In the genomic region with DNA sequence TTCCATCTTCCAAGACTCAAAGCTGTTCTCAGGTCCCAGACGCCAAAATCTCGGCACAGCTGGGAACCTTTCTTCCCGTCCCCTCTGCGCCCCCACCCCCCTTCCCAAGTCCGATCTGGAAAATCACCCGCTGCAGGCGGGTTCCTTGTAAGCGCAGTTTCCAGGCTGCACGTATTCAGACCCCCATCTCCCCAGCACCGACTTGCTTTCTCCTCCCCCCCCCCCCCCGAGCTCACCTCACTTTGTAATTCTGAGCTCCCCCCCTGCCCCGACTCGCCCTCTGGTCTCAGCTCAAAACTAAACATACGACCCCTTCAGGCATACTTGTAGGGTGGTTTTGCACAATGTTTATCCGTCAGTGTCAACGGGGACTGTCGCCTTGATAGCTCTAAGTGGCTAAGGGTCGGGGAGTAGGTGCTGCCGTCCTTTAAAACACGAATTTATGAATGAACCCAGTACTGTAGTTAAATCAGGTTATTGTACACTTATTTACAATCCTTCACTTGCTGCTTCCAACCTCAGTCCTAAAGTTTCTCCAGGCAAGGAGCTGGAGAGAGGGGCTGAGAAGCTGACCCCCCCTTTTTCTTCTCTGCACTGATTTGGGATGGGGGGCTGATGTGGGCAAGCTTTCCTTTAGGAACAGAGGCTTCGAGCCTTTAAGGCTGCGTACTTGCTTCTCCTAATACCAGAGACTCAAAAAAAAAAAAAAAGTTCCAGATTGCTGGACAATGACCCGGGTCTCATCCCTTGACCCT, we compare ENCODE assay signal across 8 mouse cellular contexts. TPM values are rescaled to one million over a fixed set of nuclear protein-coding genes. Genes with fewer than 3 reads are reported as not detected.
DNase-seq lines count a peak whose midpoint lies in the region; ATAC-seq and TF ChIP-seq lines count a peak whose summit lies in the region.

No protein-coding gene starts in this region.

- peaks cover 11 to 28% of the 10 kb centered on the region in 2 experiments for H3K4me1 ChIP-seq in heart, embryonic 14.5 days (ENCODE audit: control insufficient read depth in 2 of 2, insufficient read depth in 2 of 2, low read length in 2 of 2)
- peaks cover 0 to 17% of the 10 kb centered on the region in 2 experiments; a peak in 2 of 4 replicates for H3K4me1 ChIP-seq in ES-E14 (ENCODE audit: control insufficient read depth in 2 of 2, insufficient read depth in 2 of 2, low read length in 2 of 2, poor library complexity in 1 of 2)
- peaks cover 37% of the 10 kb centered on the region for H3K4me1 ChIP-seq in forebrain, embryonic 12.5 days
- H3K4me1 ChIP-seq in liver, embryonic 14.5 days (replicated peaks; ENCODE audit: control insufficient read depth in 2 of 2, insufficient read depth in 2 of 2, low read length in 1 of 2) = peaks cover 19 to 24% of the 10 kb centered on the region in 2 experiments
- peaks cover 25% of the 10 kb centered on the region for H3K4me1 ChIP-seq in stomach, embryonic 16.5 days (ENCODE audit: control insufficient read depth, insufficient read depth, low read length)

- H3K9me3 ChIP-seq in heart, embryonic 14.5 days (ENCODE audit: control insufficient read depth, low read length) = no peaks in the 10 kb centered on the region
- no peaks in the 10 kb centered on the region for H3K9me3 ChIP-seq in ES-E14 (ENCODE audit: control insufficient read depth, insufficient read depth, low read depth, low read length)
- H3K9me3 ChIP-seq in forebrain, embryonic 12.5 days = no peaks in the 10 kb centered on the region
- no peaks in the 10 kb centered on the region for H3K9me3 ChIP-seq in liver, embryonic 14.5 days (ENCODE audit: control insufficient read depth, low read length)
- H3K9me3 ChIP-seq in stomach, embryonic 16.5 days (replicated peaks; ENCODE audit: control insufficient read depth, low read length) = no peaks in the 10 kb centered on the region

- no peak for TF ChIP-seq CTCF in liver, embryonic 14.5 days (IDR thresholded peaks at IDR 0.05; ENCODE audit: low read depth)

- WGBS in heart, embryonic 14.5 days = under 1% methylated on average over 23 of the region's 23 CpGs
- under 1% methylated on average over 22 of the region's 23 CpGs for WGBS in forebrain, embryonic 12.5 days
- 1% methylated on average over 23 of the region's 23 CpGs for WGBS in liver, embryonic 14.5 days (ENCODE audit: insufficient replicate concordance)
- under 1% methylated on average over 23 of the region's 23 CpGs for WGBS in stomach, embryonic 16.5 days

- no peak for ATAC-seq in heart, embryonic 14.5 days (ENCODE audit: insufficient number of reproducible peaks, insufficient read depth, low FRiP score, low read depth)
- ATAC-seq in forebrain, embryonic 12.5 days (ENCODE audit: low FRiP score) = peak; percentile 7; the same call in 1 of the 2 replicates
- ATAC-seq in liver, embryonic 14.5 days (ENCODE audit: insufficient read depth) = no peak
- ATAC-seq in stomach, embryonic 16.5 days (ENCODE audit: insufficient read depth, low FRiP score) = no peak

- peak overlapping the region; percentile 50 to 65 for H3K4me3 ChIP-seq in heart, embryonic 14.5 days (ENCODE audit: control insufficient read depth in 1 of 2, insufficient read depth in 1 of 2, low read depth in 1 of 2, low read length in 2 of 2)
- H3K4me3 ChIP-seq in ES-E14 (ENCODE audit: insufficient read depth in 1 of 2, low read depth in 1 of 2, low read length in 2 of 2, poor library complexity in 1 of 2, severe bottlenecking in 1 of 2) = peak overlapping the region; percentile 72 to 75
- peak overlapping the region; percentile 52 for H3K4me3 ChIP-seq in forebrain, embryonic 12.5 days (replicated peaks)
- H3K4me3 ChIP-seq in liver, embryonic 14.5 days (ENCODE audit: insufficient read depth in 1 of 2, low read depth in 2 of 2, low read length in 2 of 2) = peak overlapping the region; percentile 22 to 65
- H3K4me3 ChIP-seq in stomach, embryonic 16.5 days (replicated peaks; ENCODE audit: low read length) = peak overlapping the region; percentile 66

- peak overlapping the region; percentile 93 for H3K4me2 ChIP-seq in heart, embryonic 14.5 days (ENCODE audit: low read length)
- peak overlapping the region; percentile 100 for H3K4me2 ChIP-seq in forebrain, embryonic 12.5 days
- peak overlapping the region; percentile 97 for H3K4me2 ChIP-seq in liver, embryonic 14.5 days (ENCODE audit: low read depth)
- peak overlapping the region; percentile 98 for H3K4me2 ChIP-seq in stomach, embryonic 16.5 days (ENCODE audit: low read depth, low read length)

- peak overlapping the region; percentile 84 to 91 for H3K27ac ChIP-seq in heart, embryonic 14.5 days (replicated peaks in 1 of 2; ENCODE audit: control insufficient read depth in 1 of 2, insufficient read depth in 1 of 2, low read depth in 2 of 2, low read length in 2 of 2)
- H3K27ac ChIP-seq in ES-E14 (ENCODE audit: insufficient read depth, low read depth, low read length, poor library complexity, severe bottlenecking) = no peak overlapping the region
- no peak overlapping the region for H3K27ac ChIP-seq in forebrain, embryonic 12.5 days
- no peak overlapping the region for H3K27ac ChIP-seq in liver, embryonic 14.5 days
- H3K27ac ChIP-seq in stomach, embryonic 16.5 days (ENCODE audit: low read length) = peak overlapping the region; percentile 81

- in situ Hi-C loops in ES-E14 (cut with MboI; ENCODE audit: low sequenced_read_pairs in 2 of 2, unreplicated experiment in 2 of 2) = no loop called here

- H3K36me3 ChIP-seq in heart, embryonic 14.5 days (ENCODE audit: control insufficient read depth, insufficient read depth, low read length) = peaks cover 8% of the 10 kb centered on the region; the same call in 1 of the 2 replicates
- peaks cover 6% of the 10 kb centered on the region; the same call in 1 of the 2 replicates for H3K36me3 ChIP-seq in ES-E14 (ENCODE audit: control insufficient read depth, insufficient read depth, low read length, poor library complexity, severe bottlenecking)
- H3K36me3 ChIP-seq in forebrain, embryonic 12.5 days (replicated peaks) = no peaks in the 10 kb centered on the region
- H3K36me3 ChIP-seq in liver, embryonic 14.5 days (replicated peaks; ENCODE audit: control insufficient read depth, insufficient read depth, low read depth) = no peaks in the 10 kb centered on the region
- no peaks in the 10 kb centered on the region for H3K36me3 ChIP-seq in stomach, embryonic 16.5 days (ENCODE audit: control insufficient read depth, insufficient read depth, low read length)

- H3K27me3 ChIP-seq in heart, embryonic 14.5 days (ENCODE audit: control insufficient read depth, insufficient read depth, low read length) = no peaks in the 10 kb centered on the region; the same call in 1 of the 2 replicates
- peaks cover 56% of the 10 kb centered on the region for H3K27me3 ChIP-seq in forebrain, embryonic 12.5 days
- H3K27me3 ChIP-seq in liver, embryonic 14.5 days (ENCODE audit: control insufficient read depth, insufficient read depth, low read length) = peaks cover 65% of the 10 kb centered on the region
- peaks cover 3% of the 10 kb centered on the region; the same call in 1 of the 2 replicates for H3K27me3 ChIP-seq in stomach, embryonic 16.5 days (ENCODE audit: control insufficient read depth, insufficient read depth, low read length)

- DNase-seq in heart, postnatal 14 days = no peak
- DNase-seq in ES-E14 (ENCODE audit: low read depth, low spot score) = no peak
- no peak for DNase-seq in liver, embryonic 14.5 days (ENCODE audit: low read depth in 3 of 3, low spot score in 3 of 3)
- no peak for DNase-seq in gastrocnemius, postnatal 4 days (ENCODE audit: low spot score in 2 of 2)
- DNase-seq in spleen, postnatal 36 days (ENCODE audit: low spot score in 2 of 2) = no peak

- H3K9ac ChIP-seq in heart, embryonic 14.5 days (ENCODE audit: low read length) = peak overlapping the region; percentile 71
- H3K9ac ChIP-seq in ES-E14 (ENCODE audit: insufficient read depth, low read depth, low read length, poor library complexity, severe bottlenecking) = peak overlapping the region; percentile 80; the same call in 1 of the 2 replicates
- H3K9ac ChIP-seq in forebrain, embryonic 12.5 days = peak overlapping the region; percentile 62
- H3K9ac ChIP-seq in liver, embryonic 14.5 days (replicated peaks) = no peak overlapping the region; the same call in 1 of the 2 replicates
- peak overlapping the region; percentile 79 for H3K9ac ChIP-seq in stomach, embryonic 16.5 days (ENCODE audit: low read length)

- TF ChIP-seq EP300 in liver, embryonic 14.5 days (IDR thresholded peaks at IDR 0.05; ENCODE audit: low read depth) = no peak

- intact Hi-C loops in heart, postnatal 14 days (cut with DNase I) = loop anchor here (5.0 kb wide), 1 partner anchor 36 kb away; no protein-coding TSS in a partner anchor

TF ChIP-seq in ES-E14, 5 proteins besides CTCF, POLR2A, EP300 and RAD21:
- TF ChIP-seq ZC3H11A (IDR thresholded peaks at IDR 0.05; ENCODE audit: borderline replicate concordance, low read depth, low read length) = no peak
- 0 out of 2 replicates have a peak, but pooled peaks have one; percentile 58 for TF ChIP-seq ZNF384 (IDR thresholded peaks at IDR 0.05; ENCODE audit: low read depth, low read length)

RNA-seq across cellular contexts. Expression of gene Fos, which starts 0.9 kb away (rescaled TPM):
- polyA plus RNA-seq in heart, embryonic 14.5 days (2014; fragmentation: Nextera tagmentation; extraction: Ambion mirVana) = 3.8 and 4.0 TPM in 2 replicates
- 1 to 10 TPM; 4.3 to 5.0 TPM for total RNA-seq in heart, postnatal 14 days (2021)
- total RNA-seq in ES-E14 (2012; rRNA removed) = 10.3 and 10.6 TPM in 2 replicates
- polyA plus RNA-seq in forebrain, embryonic 12.5 days (2016; fragmentation: Nextera tagmentation; extraction: Ambion mirVana) = 0.80 and 1.1 TPM in 2 replicates
- polyA plus RNA-seq in liver, embryonic 14.5 days (2012; rRNA removed) = 0.79 and 0.83 TPM in 2 replicates
- 0.61 and 0.71 TPM in 2 replicates for polyA plus RNA-seq in liver, embryonic 14.5 days (2014; fragmentation: Nextera tagmentation; extraction: Ambion mirVana)
- 16.1 and 21.1 TPM in 2 replicates for polyA plus RNA-seq in stomach, embryonic 16.5 days (2015; fragmentation: Nextera tagmentation; extraction: Ambion mirVana)
- 10 to 100 TPM; 19.0 to 20.0 TPM for total RNA-seq in gastrocnemius, postnatal 4 days (2021)

Comparison
In these comparisons a context has a peak if more than half of its experiments do, and no peak if none do; other contexts are left out.
1. H3K27ac ChIP-seq: peak in heart, embryonic 14.5 days (2 of 2) and stomach, embryonic 16.5 days (single experiment); none in ES-E14 (single experiment), forebrain, embryonic 12.5 days (single experiment) and liver, embryonic 14.5 days (single experiment).
2. Peak in every context shown above with its lines, with median percentiles within 50 percentile points of each other: H3K4me2 ChIP-seq and H3K4me3 ChIP-seq.